Mouse (Mus musculus) liver, embryonic 14.5 days (tissue): Measurements from ENCODE around the gene Gm5926.
"Not testable (repeated sequence)": the region's sequence is repeated elsewhere in the genome, so short reads cannot be mapped to it uniquely, and the experiment has no call there.

Experiments
- CTCF ChIP-seq: IDR thresholded peaks from 2 replicates; pipeline ENCODE4 v1.5.1; 2016; ENCODE audit warnings: antibody characterized with exemption, low read depth, control low read depth
- EP300 ChIP-seq: IDR thresholded peaks from 2 replicates; pipeline ENCODE4 v1.6.1; 2016; ENCODE audit warnings: antibody characterized with exemption, low read depth

DNA sequence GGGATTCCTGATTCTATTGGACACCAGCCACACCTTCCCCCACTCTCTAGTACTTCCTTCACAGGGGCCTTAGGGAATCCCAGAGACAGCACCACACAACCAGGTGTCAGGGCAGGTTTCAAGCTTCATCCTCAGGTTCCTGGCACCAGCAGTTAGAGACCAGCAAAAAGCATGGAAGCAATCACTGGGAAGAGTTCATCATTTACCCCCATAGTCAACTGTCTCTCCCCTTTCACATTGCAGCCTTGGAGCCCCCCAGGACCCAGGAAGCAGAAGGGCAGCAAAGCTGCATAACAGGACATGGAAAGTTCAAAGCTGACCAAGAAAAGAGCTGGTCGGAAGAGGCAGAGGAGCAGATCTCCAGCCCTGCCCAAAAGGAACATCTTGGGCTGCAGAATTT lies at the start of gene Gm5926:
- TF ChIP-seq CTCF, EP300: not testable (repeated sequence)
